8 mouse cellular contexts compared by ENCODE assay signal in genomic region chr10:76931122-76931521, GRCm38 (mm10). TPM values are rescaled to one million over a fixed set of nuclear protein-coding genes. Genes with fewer than 3 reads are reported as not detected.
DNase-seq lines count a peak whose midpoint lies in the region; ATAC-seq lines count a peak whose summit lies in the region.

No protein-coding gene starts in this region.

- H3K4me1 ChIP-seq in intestine, embryonic 15.5 days (replicated peaks) = no peaks in the 10 kb centered on the region

- no peaks in the 10 kb centered on the region for H3K27me3 ChIP-seq in intestine, embryonic 15.5 days (replicated peaks)

- DNase-seq in layer of hippocampus, adult 11-12 months (ENCODE audit: low spot score) = peak; percentile 25
- DNase-seq in layer of hippocampus, postnatal 25 days (ENCODE audit: extremely low spot score in 1 of 2, low spot score in 1 of 2) = no peak
- DNase-seq in adrenal gland, postnatal 36 days = peak; percentile 81 to 85
- peak; percentile 30 for DNase-seq in gonadal fat pad, adult 2 months (ENCODE audit: low read depth)
- peak; percentile 85 for DNase-seq in lung, postnatal 10 days
- no peak for DNase-seq in right cerebral cortex, adult 18-20 months
- DNase-seq in spleen, postnatal 36 days (ENCODE audit: low spot score in 2 of 2) = no peak

- H3K9me3 ChIP-seq in intestine, embryonic 15.5 days = no peaks in the 10 kb centered on the region

- WGBS in intestine, embryonic 15.5 days = 66% methylated on average over 6 of the region's 6 CpGs

- no peak overlapping the region for H3K4me2 ChIP-seq in intestine, embryonic 15.5 days (replicated peaks)

- ATAC-seq in intestine, embryonic 15.5 days = no peak

- H3K4me3 ChIP-seq in intestine, embryonic 15.5 days (replicated peaks) = no peak overlapping the region

- H3K36me3 ChIP-seq in intestine, embryonic 15.5 days = no peaks in the 10 kb centered on the region

- no peak overlapping the region for H3K9ac ChIP-seq in intestine, embryonic 15.5 days

- no peak overlapping the region for H3K27ac ChIP-seq in intestine, embryonic 15.5 days

RNA-seq across cellular contexts. Expression of gene Pcbp3, which starts 30.6 kb away (rescaled TPM):
- 10 to 100 TPM; 63.6 to 66.6 TPM for total RNA-seq in layer of hippocampus, postnatal 25 days (2021)
- 10 to 100 TPM; 22.9 to 32.9 TPM for total RNA-seq in adrenal gland, postnatal 36 days (2021)
- polyA plus RNA-seq in gonadal fat pad, adult 2 months (2012; rRNA removed) = 27.3 and 40.4 TPM in 2 replicates
- polyA plus RNA-seq in intestine, embryonic 15.5 days (2015; fragmentation: Nextera tagmentation; extraction: Ambion mirVana) = 43.5 and 44.1 TPM in 2 replicates

Comparison
In these comparisons a context has a peak if more than half of its experiments do, and no peak if none do; other contexts are left out.
1. DNase-seq: peak in layer of hippocampus, adult 11-12 months (single experiment), adrenal gland, postnatal 36 days (2 of 2), gonadal fat pad, adult 2 months (single experiment) and lung, postnatal 10 days (single experiment); none in layer of hippocampus, postnatal 25 days (0 of 2), right cerebral cortex, adult 18-20 months (single experiment) and spleen, postnatal 36 days (0 of 2).